Mouse (Mus musculus) kidney, embryonic 14.5 days (tissue): ENCODE measurements around the gene Abi1. TPM values are rescaled to one million over a fixed set of nuclear protein-coding genes. Genes with fewer than 3 reads are reported as not detected.
"Not testable (repeated sequence)": the region's sequence is repeated elsewhere in the genome, so short reads cannot be mapped to it uniquely, and the experiment has no call there.

Experiments
- ATAC-seq: fragments of 200-750 bp; cut with Nextera tagmentation; 2 replicates; pipeline ENCODE4 v1.8.0; 2017; ENCODE audit warnings: moderate number of reproducible peaks, mild to moderate bottlenecking, moderate TSS enrichment, moderate library complexity; ENCODE audit not compliant: low FRiP score, low TSS enrichment
- H3K27ac ChIP-seq: fragments of 300-500 bp; sonication (generic); 2 replicates; pipeline ENCODE4 v1.5.1; 2014; ENCODE audit warnings: low read depth, mild to moderate bottlenecking, low read length, moderate library complexity, mixed read lengths
- H3K27me3 ChIP-seq: fragments of 300-500 bp; sonication (generic); 2 replicates; pipeline ENCODE4 v1.6.1; 2014; ENCODE audit warnings: mild to moderate bottlenecking, low read length; ENCODE audit not compliant: control insufficient read depth, insufficient read depth
- H3K36me3 ChIP-seq: fragments of 300-500 bp; sonication (generic); 2 replicates; pipeline ENCODE4 v1.6.1; 2014; ENCODE audit warnings: low read length, mixed read lengths; ENCODE audit not compliant: control insufficient read depth, insufficient read depth
- H3K4me1 ChIP-seq: fragments of 300-500 bp; sonication (generic); 2 replicates; pipeline ENCODE4 v1.6.1; 2014; ENCODE audit warnings: low read length, mixed read lengths; ENCODE audit not compliant: control insufficient read depth, insufficient read depth
- H3K4me2 ChIP-seq: fragments of 300-500 bp; sonication (generic); replicated peaks from 2 replicates; pipeline ENCODE4 v1.6.1; 2014; ENCODE audit warnings: low read depth, mild to moderate bottlenecking, low read length
- H3K4me3 ChIP-seq: fragments of 300-500 bp; sonication (generic); 2 replicates; pipeline ENCODE4 v1.5.1; 2014; ENCODE audit warnings: mild to moderate bottlenecking, low read length
- H3K9ac ChIP-seq: fragments of 300-500 bp; sonication (generic); 2 replicates; pipeline ENCODE4 v1.6.1; 2014; ENCODE audit warnings: low read depth, mild to moderate bottlenecking, low read length, moderate library complexity
- H3K9me3 ChIP-seq: fragments of 300-500 bp; sonication (generic); 2 replicates; pipeline ENCODE4 v1.6.1; 2016; ENCODE audit warnings: low read length; ENCODE audit not compliant: control insufficient read depth
- WGBS: fragments of 180-500 bp; shearing (Covaris S2); extraction: QIAGEN DNeasy Blood & Tissue Kit; methylation state at CpG from one replicate; pipeline ENCODE4 v1.1.7; 2014; 5-methylcytosine and 5-hydroxymethylcytosine counted together
- polyA plus RNA-seq: library from polyadenylated mRNA; unstranded; fragments of >200 nt; fragmentation: Nextera tagmentation; extraction: Ambion mirVana; gene quantifications from 2 replicates; pipeline ENCODE4 v1.2.1, GENCODE M21; 2014

Gene Abi1
- polyA plus RNA-seq, 1 experiment from 2014 or later: 49.1 TPM

GRCm38 (mm10) chr2:23068370-23068737 lies 28.3 kb upstream of the Abi1 start:
- ATAC-seq: peak; percentile 73
- peak overlapping the region; percentile 83 for H3K9ac ChIP-seq
- H3K36me3 ChIP-seq: 0 out of 2 replicates have a peak, but pooled peaks cover 3% of the 10 kb centered on the region
- peak overlapping the region; percentile 73 for H3K4me3 ChIP-seq
- H3K9me3 ChIP-seq: no peaks in the 10 kb centered on the region
- 0 out of 2 replicates have a peak, but pooled peaks cover 2% of the 10 kb centered on the region for H3K4me1 ChIP-seq
- H3K27me3 ChIP-seq: no peaks in the 10 kb centered on the region
- peak overlapping the region; percentile 96 for H3K27ac ChIP-seq
- under 1% methylated on average over 21 of the region's 21 CpGs for WGBS
- H3K4me2 ChIP-seq: peak overlapping the region; percentile 97

GRCm38 (mm10) chr2:23067552-23068369 lies 27.7 kb upstream of the Abi1 start, which contains the start of gene Acbd5:
Gene Acbd5 (plus strand): TSS chr2:23068167.
- Histone ChIP-seq H3K9ac (peak within 1 kb of the TSS; percentile 83), H3K4me2 (peak within 1 kb of the TSS; percentile 97), H3K4me3 (peak within 1 kb of the TSS; percentile 73), H3K27ac (peak within 1 kb of the TSS; percentile 96), H3K9me3 (no peaks in the 10 kb centered on the region), H3K4me1 (0 out of 2 replicates have a peak, but pooled peaks cover 2% of the 10 kb centered on the region), H3K36me3 (0 out of 2 replicates have a peak, but pooled peaks cover 3% of the 10 kb centered on the region), H3K27me3 (no peaks in the 10 kb centered on the region)
- WGBS: 2% methylated on average over 34 of the region's 34 CpGs
- ATAC-seq: peak; percentile 96

GRCm38 (mm10) chr2:23052523-23052922 lies 12.5 kb upstream of the Abi1 start:
- no peak for ATAC-seq
- Histone ChIP-seq H3K9ac (no peak overlapping the region), H3K9me3 (no peaks in the 10 kb centered on the region), H3K4me1 (no peaks in the 10 kb centered on the region), H3K4me2 (no peak overlapping the region), H3K27ac (no peak overlapping the region), H3K27me3 (0 out of 2 replicates have a peak, but pooled peaks cover 4% of the 10 kb centered on the region), H3K4me3 (no peak overlapping the region), H3K36me3 (no peaks in the 10 kb centered on the region)
- 77% methylated on average over 6 of the region's 6 CpGs for whole genome bisulfite sequencing

- WGBS: 75% methylated on average over 2 of the region's 2 CpGs
- Histone ChIP-seq H3K4me1 (no peaks in the 10 kb centered on the region), H3K27ac (no peak overlapping the region), H3K9ac (no peak overlapping the region), H3K4me2 (no peak overlapping the region), H3K4me3 (no peak overlapping the region), H3K9me3 (no peaks in the 10 kb centered on the region), H3K27me3 (0 out of 2 replicates have a peak, but pooled peaks cover 4% of the 10 kb centered on the region), H3K36me3 (no peaks in the 10 kb centered on the region)
- ATAC-seq: no peak
Observed at GRCm38 (mm10) chr2:23051890-23052289, 11.8 kb upstream of the Abi1 start.

- H3K4me3 ChIP-seq: no peak overlapping the region
- H3K27me3 ChIP-seq: 0 out of 2 replicates have a peak, but pooled peaks cover 4% of the 10 kb centered on the region
- no peak overlapping the region for H3K9ac ChIP-seq
- no peaks in the 10 kb centered on the region for H3K36me3 ChIP-seq
- H3K4me1 ChIP-seq: no peaks in the 10 kb centered on the region
- no peak for ATAC-seq
- no peak overlapping the region for H3K4me2 ChIP-seq
- no peaks in the 10 kb centered on the region for H3K9me3 ChIP-seq
- no peak overlapping the region for H3K27ac ChIP-seq
Observed at GRCm38 (mm10) chr2:23048006-23048405, 8.0 kb upstream of the Abi1 start.

GRCm38 (mm10) chr2:23045703-23046102 lies 5.7 kb upstream of the Abi1 start:
- Histone ChIP-seq H3K27ac (no peak overlapping the region), H3K36me3 (no peaks in the 10 kb centered on the region), H3K4me1 (no peaks in the 10 kb centered on the region), H3K4me3 (no peak overlapping the region), H3K4me2 (no peak overlapping the region), H3K9ac (no peak overlapping the region), H3K9me3 (no peaks in the 10 kb centered on the region), H3K27me3 (no peaks in the 10 kb centered on the region)
- 53% methylated on average over 1 of the region's 1 CpGs for WGBS
- no peak for ATAC-seq

- Histone ChIP-seq H3K27me3 (no peaks in the 10 kb centered on the region), H3K4me3 (no peak overlapping the region), H3K36me3 (no peaks in the 10 kb centered on the region), H3K9ac (no peak overlapping the region), H3K27ac (no peak overlapping the region), H3K4me2 (no peak overlapping the region), H3K4me1 (peaks cover 7% of the 10 kb centered on the region; the same call in 1 of the 2 replicates), H3K9me3 (no peaks in the 10 kb centered on the region)
- WGBS: 88% methylated on average over 3 of the region's 3 CpGs
- no peak for ATAC-seq
Observed at GRCm38 (mm10) chr2:23042189-23042588, 2.1 kb upstream of the Abi1 start.

GRCm38 (mm10) chr2:23041457-23041856 lies 1.4 kb upstream of the Abi1 start:
- no peak overlapping the region for H3K9ac ChIP-seq
- H3K9me3 ChIP-seq: no peaks in the 10 kb centered on the region
- no peak for ATAC-seq
- no peaks in the 10 kb centered on the region for H3K27me3 ChIP-seq
- 90% methylated on average over 4 of the region's 4 CpGs for WGBS
- peaks cover 7% of the 10 kb centered on the region; the same call in 1 of the 2 replicates for H3K4me1 ChIP-seq
- no peak overlapping the region for H3K4me2 ChIP-seq
- no peak overlapping the region for H3K4me3 ChIP-seq
- H3K36me3 ChIP-seq: no peaks in the 10 kb centered on the region
- no peak overlapping the region for H3K27ac ChIP-seq

GRCm38 (mm10) chr2:23040690-23041089 lies 649 bp upstream of the Abi1 start:
- H3K27me3 ChIP-seq, H3K9me3 ChIP-seq, H3K4me2 ChIP-seq, H3K9ac ChIP-seq, ATAC-seq, H3K27ac ChIP-seq, H3K4me1 ChIP-seq, H3K4me3 ChIP-seq, H3K36me3 ChIP-seq: not testable (repeated sequence)
- 86% methylated on average over 7 of the region's 7 CpGs for WGBS
